Comparison of ENCODE assay signal across 31 mouse cellular contexts in the genomic region with DNA sequence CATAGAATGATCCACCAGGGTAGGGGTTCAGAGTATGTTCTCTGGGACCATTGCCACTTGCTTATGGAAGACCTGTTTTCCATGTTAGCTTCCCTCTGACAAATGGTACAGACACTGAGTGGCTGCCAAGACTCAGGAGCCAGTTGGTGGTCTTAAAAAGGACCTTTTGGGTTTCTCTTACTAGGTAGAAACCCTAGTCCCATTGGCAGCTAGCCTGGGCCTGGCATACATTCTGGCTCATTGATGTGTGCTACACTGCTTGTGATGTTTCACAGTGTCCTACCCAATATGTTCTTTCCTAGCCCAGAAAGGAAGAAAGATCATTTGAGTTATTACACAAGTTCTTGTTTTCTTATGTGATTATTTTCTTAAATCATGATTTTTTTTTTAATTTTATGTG.
"Had no signal": no experiment of that assay in that cellular context is flagged by ENCODE, and none has a peak within 500 bp of the region (broad histone marks: within the 10 kb centered on the region; RNA-seq: fewer than 3 reads in every experiment).

No protein-coding gene starts in this region.

- DNase-seq: liver; liver, embryonic 13.5 days; liver, postnatal 0 days; lung, adult 18-20 months; lung, adult 2 months; lung, embryonic 14.5 days; lung, postnatal 10 days; lung, postnatal 14 days; lung, postnatal 36 days; lung, postnatal 4 days; midbrain, embryonic 14.5 days had no signal

- H3K4me3 ChIP-seq: limb, embryonic 10.5 days; limb, embryonic 12.5 days; limb, embryonic 13.5 days; limb, embryonic 15.5 days; liver, embryonic 12.5 days; liver, embryonic 13.5 days; liver, embryonic 15.5 days; lung, embryonic 15.5 days; megakaryocyte, embryonic 14.5 days; midbrain, embryonic 10.5 days; midbrain, embryonic 12.5 days; midbrain, embryonic 13.5 days; midbrain, embryonic 15.5 days; myocyte; neural tube, embryonic 12.5 days had no signal

- H3K4me2 ChIP-seq: limb, embryonic 12.5 days; limb, embryonic 13.5 days; limb, embryonic 15.5 days; liver, embryonic 11.5 days; liver, embryonic 12.5 days; liver, embryonic 13.5 days; liver, embryonic 15.5 days; lung, embryonic 14.5 days; lung, embryonic 15.5 days; midbrain, embryonic 11.5 days; midbrain, embryonic 12.5 days; midbrain, embryonic 13.5 days; midbrain, embryonic 15.5 days; neural tube, embryonic 12.5 days had no signal

- H3K9me3 ChIP-seq: limb, embryonic 10.5 days; limb, embryonic 12.5 days; limb, embryonic 13.5 days; limb, embryonic 15.5 days; liver, embryonic 12.5 days; liver, embryonic 13.5 days; liver, embryonic 15.5 days; lung, embryonic 15.5 days; midbrain, embryonic 10.5 days; midbrain, embryonic 12.5 days; midbrain, embryonic 13.5 days; midbrain, embryonic 15.5 days; neural tube, embryonic 12.5 days had no signal

- H3K27me3 ChIP-seq: neural tube, embryonic 12.5 days had no signal

- H3K27ac ChIP-seq: limb, embryonic 10.5 days; limb, embryonic 12.5 days; limb, embryonic 13.5 days; limb, embryonic 15.5 days; liver, embryonic 12.5 days; liver, embryonic 13.5 days; liver, embryonic 14.5 days; liver, embryonic 15.5 days; lung, embryonic 15.5 days; macrophage; midbrain, embryonic 10.5 days; midbrain, embryonic 12.5 days; midbrain, embryonic 13.5 days; midbrain, embryonic 15.5 days; neural tube, embryonic 12.5 days had no signal

- H3K9ac ChIP-seq: limb, embryonic 12.5 days; limb, embryonic 13.5 days; limb, embryonic 15.5 days; liver, embryonic 12.5 days; liver, embryonic 13.5 days; liver, embryonic 14.5 days; liver, embryonic 15.5 days; liver, postnatal 0 days; lung, embryonic 14.5 days; lung, embryonic 15.5 days; midbrain, embryonic 12.5 days; midbrain, embryonic 13.5 days; midbrain, embryonic 15.5 days; neural tube, embryonic 12.5 days had no signal

- ATAC-seq: liver, embryonic 12.5 days; liver, postnatal 0 days; lung, postnatal 0 days; midbrain, embryonic 13.5 days; midbrain, embryonic 15.5 days; midbrain, embryonic 16.5 days had no signal

- H3K4me1 ChIP-seq: liver, embryonic 12.5 days; liver, embryonic 15.5 days; lung, embryonic 15.5 days; megakaryocyte, embryonic 14.5 days had no signal

- H3K36me3 ChIP-seq: limb, embryonic 10.5 days; limb, embryonic 12.5 days; limb, embryonic 13.5 days; limb, embryonic 15.5 days; liver, embryonic 12.5 days; liver, embryonic 13.5 days; liver, embryonic 15.5 days; lung, embryonic 15.5 days; midbrain, embryonic 10.5 days; midbrain, embryonic 12.5 days; midbrain, embryonic 13.5 days; midbrain, embryonic 15.5 days; neural tube, embryonic 12.5 days had no signal
